Mouse (Mus musculus): ENCODE results near the gene Faap20. TPM values are rescaled to one million over a fixed set of nuclear protein-coding genes. Genes with fewer than 3 reads are reported as not detected.
A peak's percentile ranks its signal among the peaks of the same experiment; 100 is the strongest.

Gene Faap20
- total RNA-seq (2022): 10 to 100 TPM; 24.1 to 35.0 (median 31.4) TPM

DNA sequence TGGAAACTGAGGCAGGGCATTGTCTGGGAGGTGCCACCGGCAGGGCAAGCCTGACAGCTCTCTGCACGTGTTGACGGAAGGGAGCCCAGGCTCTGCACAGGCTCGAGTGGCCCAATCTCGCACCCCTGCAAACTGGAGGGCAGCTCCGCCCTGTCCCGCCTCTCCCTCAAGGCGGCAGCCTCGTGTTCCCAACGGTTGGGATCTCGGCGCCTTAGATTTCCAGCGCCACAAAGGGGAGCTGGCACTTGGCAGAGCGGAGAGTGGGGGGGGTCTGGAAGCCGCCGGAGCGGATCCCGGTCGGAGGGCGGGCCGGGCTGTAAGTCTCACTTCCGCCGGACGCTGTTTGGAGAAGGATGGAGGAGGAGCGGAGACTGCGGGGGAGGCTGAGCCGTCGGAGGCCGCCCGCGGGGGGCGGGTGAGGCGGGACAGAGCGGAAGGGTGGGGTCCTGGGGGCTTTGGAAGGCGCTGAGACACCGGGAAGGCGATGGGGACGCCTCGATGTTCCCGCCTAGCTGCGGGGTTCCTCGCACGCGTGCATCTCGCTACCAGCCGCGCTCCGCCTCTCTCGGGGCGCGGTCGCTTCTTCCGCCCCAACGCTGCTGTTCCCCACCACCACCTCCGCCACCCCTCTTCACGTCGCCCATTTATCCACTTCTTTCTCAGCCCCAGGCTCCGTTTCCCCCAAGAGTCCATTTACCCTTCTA, at the start of gene Faap20:
TSS of gene Faap20 (plus strand) at position 155 of the 704 bp plus-strand sequence.
- peak; percentile 72 to 73 for DNase-seq (ENCODE audit: low spot score in 2 of 2)

DNA sequence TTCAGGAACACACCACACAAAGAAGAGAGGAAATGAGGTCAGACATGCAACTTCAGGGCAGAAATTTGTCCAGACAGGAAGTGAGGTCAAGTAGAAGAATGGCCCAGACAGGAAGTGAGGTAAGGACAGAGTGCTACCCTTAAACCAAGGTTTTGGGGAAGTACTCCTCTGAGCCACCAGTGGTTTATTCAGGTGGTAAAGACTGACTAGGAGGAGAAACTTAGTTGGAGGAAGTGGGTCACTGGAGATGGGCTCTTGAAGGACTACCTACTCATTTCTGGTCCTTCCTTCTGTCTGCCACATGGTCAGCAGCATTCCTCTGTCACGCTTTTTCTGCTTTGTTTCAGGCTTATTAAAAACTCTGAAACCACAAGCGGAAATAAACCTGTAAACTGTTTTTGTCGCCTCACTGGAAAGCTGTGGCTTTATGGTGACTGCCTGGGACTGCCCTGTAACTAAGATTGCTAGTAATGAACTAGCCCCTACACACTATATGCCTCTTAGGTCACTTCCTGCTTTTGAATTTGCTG, 48.7 kb upstream of the Faap20 start:
- DNase-seq (ENCODE audit: low spot score in 2 of 2): no peak

DNA sequence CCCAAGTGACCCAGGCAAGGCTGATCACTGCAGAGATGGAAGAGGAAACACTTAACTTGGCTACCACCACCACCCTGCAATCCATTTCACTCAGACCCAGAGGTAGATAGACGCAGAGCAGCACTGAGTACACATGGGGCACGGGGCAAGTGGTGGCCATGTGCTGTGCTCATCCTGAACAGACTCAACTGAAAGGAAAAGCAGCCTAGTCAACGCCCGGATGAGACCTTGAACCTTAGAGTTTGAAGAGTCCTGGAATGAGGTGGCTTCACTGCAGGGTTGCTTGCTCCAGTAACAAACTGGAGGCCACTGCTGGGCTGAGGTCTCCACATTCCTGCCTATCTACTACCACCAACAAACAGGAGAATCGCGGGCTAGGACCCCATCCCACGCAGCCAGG, 47.8 kb upstream of the Faap20 start:
- DNase-seq (ENCODE audit: low spot score in 2 of 2): no peak

DNA sequence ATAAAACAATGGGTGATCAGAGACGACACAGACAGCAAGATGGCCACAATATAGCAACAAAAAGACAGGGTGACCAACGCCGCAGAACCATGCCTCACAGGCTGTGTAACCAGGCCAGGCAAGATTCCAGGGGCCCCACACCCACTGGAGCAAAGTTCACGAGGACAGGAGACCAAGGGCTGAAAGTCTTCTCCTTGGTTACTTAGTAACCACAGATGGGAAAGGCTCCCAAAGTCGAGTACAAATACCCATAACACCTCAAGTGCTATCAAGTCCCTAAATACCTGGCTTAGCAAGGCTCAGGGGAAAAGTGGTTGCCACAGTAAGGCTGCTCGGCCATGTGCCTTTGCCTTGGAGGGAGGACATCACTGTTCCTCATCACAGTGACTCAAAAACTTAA, 43.7 kb upstream of the Faap20 start:
- DNase-seq (ENCODE audit: low spot score in 2 of 2): no peak

DNA sequence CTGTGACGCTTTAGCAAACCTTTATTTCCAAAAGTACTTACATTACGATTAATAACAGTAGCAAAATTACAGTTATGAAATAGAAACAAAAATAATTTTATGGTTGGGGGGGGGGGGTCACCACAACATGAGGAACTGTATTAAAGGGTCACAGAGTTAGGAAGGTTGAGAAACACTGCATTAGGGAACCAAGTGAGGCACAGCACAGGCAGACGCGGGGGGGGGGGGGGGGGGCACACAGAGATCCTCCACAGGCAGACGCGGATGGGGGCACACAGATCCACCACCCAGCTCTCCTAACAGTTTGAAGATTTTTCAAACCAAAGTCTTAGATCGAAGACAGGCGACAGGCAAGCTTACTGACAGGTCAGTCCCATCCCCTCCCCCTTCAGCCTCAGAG, 43.1 kb upstream of the Faap20 start:
- no peak for DNase-seq (ENCODE audit: low spot score in 2 of 2)

DNA sequence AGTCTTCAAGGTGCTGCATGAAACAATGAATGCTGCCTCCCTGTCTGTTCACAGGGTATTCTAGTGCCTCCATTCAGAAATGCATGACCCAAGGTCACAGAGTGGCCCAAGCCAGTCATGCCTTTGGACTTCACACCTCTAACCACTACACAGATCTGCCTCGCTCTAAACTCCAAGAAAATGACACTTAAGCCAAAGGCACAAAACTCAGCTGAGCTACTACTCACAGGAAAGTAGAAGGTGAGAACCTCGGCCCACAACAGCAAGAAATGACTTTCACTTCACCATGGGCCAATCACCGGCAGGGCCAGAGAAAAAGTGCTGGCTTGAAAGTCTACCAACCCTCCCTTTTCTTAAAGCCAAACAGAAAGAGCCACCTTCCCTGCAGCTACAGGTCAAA, 41.8 kb upstream of the Faap20 start:
- no peak for DNase-seq (ENCODE audit: low spot score in 2 of 2)

DNA sequence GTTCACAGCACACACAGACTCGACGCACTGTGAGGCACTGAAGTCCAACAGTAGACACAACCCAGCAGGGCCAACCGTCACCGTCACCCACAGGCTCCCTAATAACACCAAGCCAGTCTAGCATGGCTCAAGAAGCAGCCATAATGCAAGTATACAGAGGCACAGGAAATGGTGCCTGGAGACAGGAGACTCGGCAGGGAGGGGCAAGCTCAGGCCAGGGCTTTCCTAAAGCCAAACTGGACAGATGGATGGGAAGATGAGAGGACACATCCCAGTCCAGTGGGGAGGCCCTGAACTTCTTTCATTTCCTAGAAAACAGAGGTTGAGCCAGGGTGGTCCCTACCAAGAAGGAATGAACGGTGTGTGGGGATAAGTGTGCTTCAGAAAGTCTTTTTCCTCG, 41.0 kb upstream of the Faap20 start:
- no peak for DNase-seq (ENCODE audit: low spot score in 2 of 2)

DNA sequence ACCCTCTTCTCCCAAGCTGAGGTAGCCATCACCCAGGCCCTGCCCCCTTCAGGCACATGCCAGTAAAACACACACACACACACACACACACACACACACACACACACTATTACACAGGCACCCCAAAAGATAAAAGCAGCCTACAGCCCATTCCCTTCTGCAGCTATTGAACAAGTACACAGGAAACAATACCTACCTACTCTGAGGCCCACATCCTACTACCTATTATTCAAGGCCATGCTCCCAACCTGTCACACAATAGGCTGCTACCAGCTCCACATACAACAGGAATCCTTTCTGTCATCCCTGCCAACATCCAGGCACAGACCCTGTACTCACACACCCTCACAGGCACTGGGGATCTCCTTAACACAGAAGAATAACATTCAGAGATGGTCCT, 40.5 kb upstream of the Faap20 start:
- no peak for DNase-seq (ENCODE audit: low spot score in 2 of 2)

DNA sequence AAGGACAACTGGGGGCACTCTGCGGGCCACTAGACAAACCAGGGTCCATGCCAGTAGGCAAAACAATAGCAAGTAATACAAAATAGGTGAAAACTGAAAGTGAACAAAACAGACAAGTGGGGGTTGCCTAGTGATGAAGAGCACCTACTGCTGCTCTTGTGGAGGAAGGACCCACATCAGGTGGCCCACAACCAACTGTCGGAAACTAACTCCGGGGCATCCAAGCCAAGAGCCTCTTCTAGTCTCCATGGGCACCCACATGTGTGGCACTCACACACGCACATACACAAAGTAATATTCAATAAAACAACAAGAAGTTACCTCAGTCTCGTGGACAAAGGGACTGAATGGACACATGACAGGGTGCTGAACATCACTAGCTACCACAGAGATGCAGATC, 40.1 kb upstream of the Faap20 start:
- no peak for DNase-seq (ENCODE audit: low spot score in 2 of 2)

DNA sequence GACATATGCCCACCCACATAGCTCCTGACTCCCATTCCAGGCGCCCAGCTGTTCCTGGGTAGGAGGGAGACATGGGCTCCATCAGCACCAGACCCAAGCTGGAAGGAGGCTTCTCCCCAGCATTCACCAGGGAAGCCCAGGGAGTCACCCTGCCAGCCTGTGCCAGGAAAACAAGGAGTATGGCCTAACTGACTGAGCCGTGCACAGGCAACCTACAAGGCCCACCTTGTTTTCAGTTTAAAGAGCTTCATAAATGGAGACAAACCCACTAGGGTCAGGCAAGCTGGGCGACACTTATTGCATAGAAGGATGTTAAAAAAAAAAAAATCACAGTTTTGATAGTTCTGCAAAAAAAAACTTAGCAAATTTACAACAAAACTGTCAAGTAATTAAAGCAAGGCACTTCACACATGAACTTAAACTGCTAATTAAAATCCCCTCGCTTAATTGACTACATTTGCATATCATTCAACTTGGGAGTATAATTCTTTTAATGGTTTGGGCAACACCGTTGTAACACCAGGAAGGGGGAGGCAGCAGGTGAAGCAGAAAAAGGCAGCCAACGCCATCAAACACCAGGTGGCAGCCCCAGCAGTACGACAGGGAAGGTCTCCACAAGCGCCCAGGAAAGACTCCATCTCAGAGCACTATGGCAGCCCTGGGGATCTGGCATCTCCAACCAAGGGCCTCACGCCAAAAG, 36.4 kb upstream of the Faap20 start:
- peak in 1 of 2 experiments; percentile 51 for DNase-seq (ENCODE audit: low spot score in 2 of 2)

DNA sequence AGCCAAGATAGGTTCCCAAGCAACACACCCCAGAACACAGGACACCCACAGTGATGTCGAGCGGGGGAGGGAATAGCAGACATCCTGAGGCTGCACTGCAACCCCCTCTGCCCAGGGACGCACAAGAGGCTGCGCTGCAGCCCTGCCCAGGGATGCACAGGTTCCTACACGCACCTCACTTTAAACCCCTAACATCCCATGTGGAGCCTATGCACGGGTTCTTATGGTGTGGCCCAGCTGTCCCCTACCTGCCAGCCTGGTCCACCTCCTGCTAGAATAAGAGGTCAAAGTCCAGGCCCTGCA, 35.9 kb upstream of the Faap20 start:
- DNase-seq (ENCODE audit: low spot score in 2 of 2): no peak

DNA sequence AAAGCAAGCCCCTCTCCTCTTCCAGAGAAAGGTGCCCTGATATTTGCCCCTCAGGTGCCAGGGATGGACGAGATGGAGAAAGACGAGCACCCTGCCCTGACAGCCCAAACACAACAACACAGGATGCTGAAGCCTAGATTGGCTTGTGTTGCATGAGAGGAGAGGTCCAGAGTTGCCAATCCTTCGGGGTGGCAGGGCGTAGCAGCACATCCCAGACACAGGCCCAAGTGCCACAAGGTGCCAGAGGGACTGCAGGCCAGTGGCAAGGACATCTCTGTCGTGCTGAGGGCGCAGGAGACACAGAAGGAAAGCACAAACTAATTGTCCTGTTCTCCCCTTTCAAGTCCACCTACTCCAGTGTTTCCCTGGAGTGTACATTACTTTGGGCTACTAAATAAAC, 35.4 kb upstream of the Faap20 start:
- DNase-seq (ENCODE audit: low spot score in 2 of 2): no peak

DNA sequence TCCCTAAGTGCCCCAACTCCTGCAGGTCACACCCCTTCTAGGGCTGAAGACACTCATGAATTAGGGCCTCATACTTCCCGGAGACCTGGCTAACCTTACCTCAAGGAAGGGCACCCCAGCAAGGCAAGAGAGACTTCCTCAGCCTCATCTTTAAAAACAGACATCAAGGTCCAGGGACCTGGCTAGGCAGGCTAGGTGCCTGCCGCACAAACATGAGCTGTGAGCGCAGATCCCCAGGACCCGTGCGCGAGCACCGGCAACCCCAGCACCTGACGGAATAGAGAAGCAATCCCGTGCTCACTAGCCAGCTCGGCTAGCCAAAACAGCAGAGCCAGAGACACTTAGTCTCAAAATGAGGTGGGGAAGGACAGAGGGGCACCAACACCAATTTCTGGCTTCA, 34.8 kb upstream of the Faap20 start:
- no peak for DNase-seq (ENCODE audit: low spot score in 2 of 2)

DNA sequence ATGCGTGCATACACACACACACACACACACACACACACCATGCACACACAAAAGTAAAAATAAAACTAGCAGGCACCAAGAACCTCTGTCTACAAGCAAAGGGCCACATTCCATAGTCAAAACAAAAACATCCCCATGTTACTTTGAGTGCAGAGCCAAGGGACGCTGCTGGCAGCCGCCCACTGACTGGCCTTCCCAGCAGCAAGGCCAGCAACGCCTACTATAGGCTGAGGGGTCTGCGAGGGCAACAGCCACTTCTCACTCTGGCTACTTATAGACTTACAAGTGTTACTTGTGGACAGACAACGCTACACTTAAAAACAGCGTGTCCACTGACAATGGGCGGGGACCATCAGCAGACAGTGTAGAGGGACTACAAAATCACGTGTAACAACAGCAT, 34.4 kb upstream of the Faap20 start:
- no peak for DNase-seq (ENCODE audit: low spot score in 2 of 2)

DNA sequence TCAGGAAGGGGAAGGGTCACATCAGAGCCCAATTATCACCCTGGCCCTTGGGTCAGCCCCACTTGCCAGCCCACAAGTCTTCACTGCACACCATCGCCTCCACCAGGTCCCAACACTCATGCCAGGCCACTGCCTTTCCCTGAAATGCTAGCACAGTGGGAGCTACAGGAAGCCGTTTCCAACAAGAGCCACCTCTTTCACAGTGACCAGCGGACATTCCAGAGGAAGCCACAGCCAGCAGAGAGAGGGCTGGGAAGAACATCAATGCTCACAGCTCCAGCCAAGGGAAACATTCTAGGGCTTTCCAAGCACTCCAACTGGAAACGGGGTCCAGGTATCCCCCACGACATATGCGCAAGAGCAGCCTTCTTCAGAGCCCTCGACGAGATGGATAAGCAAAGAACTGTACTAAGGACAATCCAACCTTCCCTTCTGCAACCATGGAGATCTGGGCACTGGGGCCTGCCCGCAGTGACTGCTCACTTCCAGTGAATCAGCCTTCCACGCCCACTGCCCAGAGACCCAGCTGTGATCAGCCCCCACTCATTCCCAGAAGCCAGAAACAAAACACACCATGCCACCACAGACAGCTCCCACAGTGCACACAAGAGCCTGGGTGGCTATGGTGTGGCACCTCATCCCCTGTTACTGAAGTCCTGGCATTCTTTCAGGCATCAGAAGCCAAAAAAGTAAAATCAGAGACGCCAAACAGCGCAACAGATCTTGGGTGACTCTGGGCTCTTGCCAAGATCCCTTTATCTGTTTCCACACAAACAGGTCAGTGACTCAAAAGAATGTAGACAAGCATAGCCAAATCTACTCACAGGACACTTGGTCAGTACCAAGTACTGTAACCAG, 33.6 kb upstream of the Faap20 start:
- peak in 1 of 2 experiments; percentile 47 for DNase-seq (ENCODE audit: low spot score in 2 of 2)

DNA sequence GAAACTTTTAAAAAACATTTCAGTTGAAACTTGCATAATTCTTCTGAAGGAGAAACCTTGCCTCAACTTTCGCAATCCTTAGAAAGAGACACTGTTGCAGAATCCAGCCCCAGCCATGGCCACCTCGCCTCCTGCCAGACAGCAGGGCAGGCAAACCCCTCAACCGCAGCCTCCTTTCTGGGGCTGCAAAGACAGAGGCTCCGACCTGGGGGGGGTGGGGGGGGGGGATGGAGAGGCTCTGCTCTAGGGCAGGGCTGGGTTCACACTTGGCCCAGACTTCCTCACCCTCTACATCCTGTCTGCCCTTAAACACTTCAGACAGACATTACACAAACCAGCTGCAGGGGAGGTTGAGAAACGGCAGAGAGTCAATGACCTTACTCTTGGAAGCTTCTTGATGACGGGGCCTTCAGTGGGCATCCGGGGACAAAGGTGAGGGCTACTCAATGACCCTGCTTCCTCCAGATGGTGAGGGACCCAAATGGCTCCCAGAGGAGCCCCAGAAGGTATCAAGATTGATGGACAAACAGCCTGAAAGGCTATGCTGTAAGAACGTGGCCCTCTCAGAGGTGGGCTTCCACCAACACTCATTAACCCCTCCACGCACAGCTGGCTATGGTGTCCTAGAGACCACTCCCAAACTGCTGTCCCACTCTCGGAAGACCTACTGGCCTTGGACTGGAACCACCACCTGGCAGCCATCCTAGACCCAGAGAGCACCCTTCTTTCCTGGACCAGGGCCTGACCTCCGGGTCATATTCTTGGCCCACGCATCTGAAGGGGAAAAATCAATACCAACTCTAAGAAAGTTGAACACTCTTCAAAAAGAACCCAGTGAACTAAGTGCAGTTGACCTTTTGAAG, 32.1 kb upstream of the Faap20 start:
- no peak for DNase-seq (ENCODE audit: low spot score in 2 of 2)

DNA sequence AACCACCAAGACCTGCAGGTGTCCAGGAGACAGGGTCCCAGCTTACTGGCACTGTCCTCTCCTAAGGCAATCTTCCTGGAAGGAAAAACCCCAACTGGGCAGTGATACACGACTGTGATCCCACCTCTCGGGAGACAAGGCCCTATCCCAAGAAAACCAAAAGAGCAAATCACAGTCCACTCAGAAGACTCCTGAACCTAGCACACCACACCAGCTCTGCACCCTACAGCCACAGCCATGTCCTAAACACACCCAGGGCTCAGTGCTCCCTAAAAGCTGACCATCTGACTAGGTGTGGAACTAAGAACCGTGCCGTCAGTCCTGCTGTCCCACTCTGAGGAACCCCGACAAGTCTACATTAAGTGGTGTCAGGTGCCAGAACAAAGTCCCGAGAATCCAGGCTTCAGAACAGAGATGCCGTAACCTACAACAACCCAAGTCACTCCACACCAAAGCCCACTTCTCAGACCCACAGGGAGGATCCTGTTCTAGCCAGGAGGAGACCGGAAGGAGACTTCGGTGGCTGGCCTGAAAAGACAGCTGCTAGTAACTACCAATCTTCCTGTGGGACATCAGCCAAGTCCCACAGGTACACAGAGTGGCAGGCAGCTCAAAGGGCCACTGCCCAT, 31.4 kb upstream of the Faap20 start:
- no peak for DNase-seq (ENCODE audit: low spot score in 2 of 2)

DNA sequence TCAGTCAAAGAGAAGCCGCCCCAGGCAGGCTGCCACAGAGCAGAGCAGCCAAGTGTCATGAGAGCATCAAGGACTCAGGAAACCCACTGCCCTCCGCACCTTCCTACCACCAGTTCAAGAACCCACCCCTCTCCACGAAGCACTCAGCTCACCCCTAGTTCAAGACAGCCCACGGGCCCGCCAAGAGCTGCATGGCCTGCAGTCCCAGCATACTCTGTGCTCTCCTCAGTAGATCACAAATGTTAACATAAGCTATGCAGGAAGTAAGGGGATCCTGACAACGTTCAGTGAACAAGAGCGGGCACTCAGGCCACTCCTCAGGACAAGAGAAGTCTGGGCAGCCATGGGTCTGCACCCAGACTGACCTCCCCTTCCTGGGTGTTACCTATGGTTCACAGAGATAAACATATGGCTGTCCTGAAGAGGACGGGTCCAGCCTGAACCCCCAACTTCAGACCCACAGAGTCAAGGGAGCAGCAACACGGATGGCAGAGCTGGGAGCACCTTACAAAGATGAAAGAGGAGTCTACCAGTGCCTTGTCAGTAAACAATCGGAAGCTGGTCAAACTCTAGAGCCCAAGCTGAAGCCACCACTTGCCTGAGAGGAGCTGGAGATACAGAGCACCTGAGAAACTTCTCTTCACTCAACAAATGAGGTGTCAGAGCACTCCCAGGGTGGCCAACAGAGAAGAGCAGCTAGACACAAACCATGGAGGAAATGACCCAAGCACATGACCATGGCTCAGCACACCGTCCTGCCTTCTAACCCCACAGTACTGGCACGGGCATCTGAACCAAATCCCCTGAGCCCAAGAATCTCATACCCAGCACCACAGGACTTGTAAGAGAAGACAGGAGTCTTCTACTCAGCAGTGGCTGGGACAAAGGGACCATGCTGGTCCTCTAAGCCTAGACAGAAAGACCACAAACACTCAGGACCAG, 30.1 kb upstream of the Faap20 start:
- no peak for DNase-seq (ENCODE audit: low spot score in 2 of 2)

DNA sequence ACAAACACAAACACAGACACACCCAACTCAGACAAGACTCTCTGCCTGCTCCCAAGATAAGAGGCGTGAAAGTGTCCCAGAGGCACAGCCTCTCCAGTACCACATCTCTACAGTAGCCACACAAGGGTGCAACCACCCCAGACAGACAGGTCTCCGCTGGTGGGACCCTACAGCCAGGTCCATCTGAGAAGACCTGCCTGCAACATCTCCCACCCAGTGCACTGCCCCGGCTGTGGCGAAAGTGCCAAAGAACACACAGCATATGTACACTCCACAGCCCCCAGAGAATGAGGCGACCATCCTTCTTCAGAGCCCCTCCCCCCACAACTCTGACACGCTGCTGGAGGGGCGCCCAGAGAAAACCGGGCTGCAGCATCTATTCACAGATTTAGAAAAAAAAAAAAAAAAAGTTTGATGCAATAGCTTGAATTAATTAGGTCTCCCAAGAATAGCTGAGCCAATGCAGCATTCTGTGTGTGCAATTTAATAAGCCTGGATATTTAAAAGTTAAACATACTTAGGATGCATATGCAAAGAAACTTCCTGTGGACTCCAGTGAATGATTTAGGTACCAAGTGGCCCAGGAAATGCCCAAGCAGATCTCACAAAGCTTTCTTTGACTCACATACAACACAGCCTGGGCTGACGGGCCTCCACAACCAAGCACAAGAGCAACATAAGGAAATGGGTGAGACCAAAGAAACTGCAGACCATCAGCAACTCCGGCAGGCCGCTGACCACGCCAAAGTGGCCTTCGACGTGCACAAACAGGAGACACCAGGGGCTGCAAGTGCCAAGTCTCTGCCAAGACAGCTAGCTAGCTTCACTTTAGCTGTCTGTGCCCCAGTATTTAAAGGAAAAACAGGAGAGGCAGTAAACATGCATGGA, 29.1 kb upstream of the Faap20 start:
- no peak for DNase-seq (ENCODE audit: low spot score in 2 of 2)

Data from layer of hippocampus, adult 8-10 months (tissue).